Mouse (Mus musculus): ENCODE measurements around the gene Ifi47. TPM values are rescaled to one million over a fixed set of nuclear protein-coding genes. Genes with fewer than 3 reads are reported as not detected.
A peak's percentile ranks its signal among the peaks of the same experiment; 100 is the strongest.

The Ifi47 gene
- total RNA-seq, 1 experiment from 2014 or later = 68.1 TPM

DNA sequence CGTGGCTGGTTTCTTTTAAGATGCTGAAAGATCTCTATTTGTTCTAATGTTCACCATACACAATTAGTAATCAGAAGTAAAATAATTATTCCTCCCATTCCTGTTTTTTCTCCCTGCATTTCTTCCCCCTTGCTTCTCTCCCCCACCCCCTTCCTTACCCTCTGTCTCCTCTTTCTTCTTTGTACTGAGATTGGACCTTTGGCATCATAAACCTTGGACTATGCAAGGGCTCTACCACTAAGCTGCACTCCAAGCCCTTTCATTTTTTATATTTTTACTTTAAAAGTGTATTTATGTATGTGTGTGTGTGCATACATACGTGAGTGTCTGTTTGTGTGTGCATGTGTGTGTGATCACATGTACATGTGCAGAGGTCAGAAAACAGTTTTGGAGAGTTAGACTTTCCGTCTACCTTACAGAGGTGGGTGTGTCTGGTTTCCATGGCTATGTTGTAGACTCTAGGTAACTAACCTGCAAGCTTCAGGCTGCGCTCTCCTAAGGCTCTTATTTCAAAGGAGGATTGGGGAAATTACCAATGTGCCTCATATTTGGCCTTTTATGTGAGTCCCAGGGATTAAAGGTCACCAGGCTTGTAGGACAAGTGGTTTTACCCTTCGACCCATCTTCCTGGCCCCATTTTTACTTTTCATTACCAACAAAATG lies 12.7 kb downstream of the Ifi47 start:
- ATAC-seq (replicated peaks; ENCODE audit: low read depth, poor library complexity, severe bottlenecking) = no peak

DNA sequence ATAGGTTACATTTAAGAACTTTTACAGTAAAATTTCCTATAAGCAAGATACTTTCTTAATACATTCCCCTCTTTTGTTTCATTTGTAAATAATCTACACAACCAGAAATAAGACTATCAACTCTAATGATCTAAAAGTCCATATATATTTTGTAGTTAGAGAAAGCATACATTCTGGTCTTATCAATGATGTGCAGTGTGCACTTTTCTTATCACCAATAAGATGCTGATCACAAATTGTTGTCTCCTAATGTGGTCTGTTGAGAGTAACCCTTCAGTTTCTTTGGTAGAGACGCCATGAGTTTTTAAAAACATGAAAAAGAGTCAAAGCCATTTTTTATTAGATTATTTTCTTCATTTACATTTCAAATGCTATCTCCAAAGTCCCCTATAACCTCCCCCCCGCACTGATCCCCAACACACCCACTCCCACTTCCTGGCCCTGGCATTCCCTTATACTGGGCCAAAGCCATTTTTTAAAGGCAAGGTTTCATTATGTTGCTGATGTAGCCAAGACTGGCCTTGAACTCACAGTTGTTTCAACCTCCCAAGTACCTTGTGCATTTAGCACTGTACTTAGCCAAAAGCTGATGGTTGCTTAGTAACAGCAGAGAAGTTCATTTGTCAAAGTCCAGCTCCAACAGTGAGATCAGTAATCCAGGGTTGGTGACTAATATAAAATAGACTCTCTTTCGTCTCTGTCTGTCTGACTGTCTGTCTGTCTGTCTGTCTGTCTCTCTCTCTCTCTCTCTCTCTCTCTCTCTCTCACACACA lies 13.5 kb downstream of the Ifi47 start:
- no peak for ATAC-seq (replicated peaks; ENCODE audit: low read depth, poor library complexity, severe bottlenecking)

DNA sequence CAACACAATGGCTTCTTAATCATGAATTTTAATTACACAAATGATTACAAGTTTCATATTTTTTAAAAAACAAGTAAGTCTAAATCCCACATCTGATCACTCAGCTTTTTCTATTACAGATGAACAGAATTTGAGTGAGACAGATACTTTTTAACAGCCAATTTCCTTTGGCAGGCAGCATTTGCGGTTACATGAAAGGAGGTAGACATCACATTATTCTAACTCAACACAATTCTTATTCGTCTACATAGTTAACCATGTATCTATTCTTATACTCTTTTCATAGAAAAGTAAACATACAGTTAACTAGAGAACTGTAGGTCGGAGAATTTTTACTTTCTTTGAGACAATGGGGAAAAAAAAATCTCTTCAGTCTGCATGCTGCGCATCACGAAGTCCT lies 14.2 kb downstream of the Ifi47 start:
- no peak for ATAC-seq (replicated peaks; ENCODE audit: low read depth, poor library complexity, severe bottlenecking)

DNA sequence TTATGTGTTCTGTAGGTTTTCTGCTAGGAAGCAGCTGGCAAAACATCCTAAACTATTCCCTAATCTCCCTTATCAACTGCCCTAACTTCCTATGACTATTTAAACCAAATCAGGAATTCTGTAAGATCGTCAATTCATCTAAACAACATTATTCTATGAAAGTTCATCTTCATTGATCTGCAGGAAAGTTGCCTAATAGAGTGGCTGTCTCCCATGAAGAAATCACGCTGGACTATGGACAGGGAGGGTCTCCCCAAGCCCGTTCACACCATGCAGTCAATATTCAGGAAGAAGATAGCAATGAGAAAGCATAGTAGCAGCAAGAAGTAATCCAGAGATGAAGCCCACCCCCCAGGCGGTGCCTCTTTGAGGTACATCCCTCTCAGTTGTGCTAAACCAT lies 14.8 kb downstream of the Ifi47 start:
- ATAC-seq (replicated peaks; ENCODE audit: low read depth, poor library complexity, severe bottlenecking) = no peak

DNA sequence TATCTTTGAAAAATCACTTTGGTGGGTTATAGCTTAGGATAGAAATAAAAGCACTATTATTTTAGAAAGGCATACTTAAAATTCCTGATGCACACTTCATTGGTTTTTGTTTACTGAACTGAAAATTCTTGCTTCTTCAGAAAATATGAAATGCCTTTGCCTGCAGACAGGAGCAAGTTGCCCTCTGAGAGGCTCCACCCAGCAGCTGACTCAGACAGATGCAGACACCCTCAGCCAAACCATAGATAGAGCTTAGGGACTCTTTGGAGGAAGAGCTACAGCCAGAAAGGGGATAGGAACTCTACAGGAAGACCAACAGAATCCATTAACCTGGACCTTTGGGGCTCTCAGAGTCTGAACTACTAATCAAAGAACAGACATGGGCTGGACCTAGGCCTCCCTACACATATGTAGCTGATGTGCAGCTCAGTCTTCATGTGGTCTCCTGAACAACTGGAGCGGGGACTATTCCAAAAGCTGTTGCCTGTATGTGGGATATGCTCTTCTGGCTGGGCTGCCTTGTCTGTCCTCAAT lies 15.7 kb downstream of the Ifi47 start:
- ATAC-seq (replicated peaks; ENCODE audit: low read depth, poor library complexity, severe bottlenecking) = no peak

DNA sequence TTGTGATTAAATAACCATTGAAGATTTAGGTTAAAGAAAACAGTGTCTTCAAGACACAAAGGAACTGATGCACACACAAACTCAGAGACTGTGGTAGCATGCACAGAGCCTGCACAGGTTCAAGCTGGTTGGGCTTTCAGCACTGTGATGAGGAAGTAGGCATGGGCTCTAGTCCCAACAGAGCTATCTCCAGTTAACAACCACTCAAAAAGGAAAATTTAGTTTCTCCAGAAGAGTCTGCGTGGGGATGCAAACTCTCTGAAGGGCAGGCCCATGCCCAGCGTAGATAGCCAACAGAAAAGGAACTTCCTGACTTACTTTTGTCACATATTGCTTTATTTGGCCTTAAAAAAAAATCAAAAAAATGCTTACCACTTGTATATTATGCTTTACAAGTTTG lies 16.4 kb downstream of the Ifi47 start:
- peak; percentile 51 for ATAC-seq (replicated peaks; ENCODE audit: low read depth, poor library complexity, severe bottlenecking)

DNA sequence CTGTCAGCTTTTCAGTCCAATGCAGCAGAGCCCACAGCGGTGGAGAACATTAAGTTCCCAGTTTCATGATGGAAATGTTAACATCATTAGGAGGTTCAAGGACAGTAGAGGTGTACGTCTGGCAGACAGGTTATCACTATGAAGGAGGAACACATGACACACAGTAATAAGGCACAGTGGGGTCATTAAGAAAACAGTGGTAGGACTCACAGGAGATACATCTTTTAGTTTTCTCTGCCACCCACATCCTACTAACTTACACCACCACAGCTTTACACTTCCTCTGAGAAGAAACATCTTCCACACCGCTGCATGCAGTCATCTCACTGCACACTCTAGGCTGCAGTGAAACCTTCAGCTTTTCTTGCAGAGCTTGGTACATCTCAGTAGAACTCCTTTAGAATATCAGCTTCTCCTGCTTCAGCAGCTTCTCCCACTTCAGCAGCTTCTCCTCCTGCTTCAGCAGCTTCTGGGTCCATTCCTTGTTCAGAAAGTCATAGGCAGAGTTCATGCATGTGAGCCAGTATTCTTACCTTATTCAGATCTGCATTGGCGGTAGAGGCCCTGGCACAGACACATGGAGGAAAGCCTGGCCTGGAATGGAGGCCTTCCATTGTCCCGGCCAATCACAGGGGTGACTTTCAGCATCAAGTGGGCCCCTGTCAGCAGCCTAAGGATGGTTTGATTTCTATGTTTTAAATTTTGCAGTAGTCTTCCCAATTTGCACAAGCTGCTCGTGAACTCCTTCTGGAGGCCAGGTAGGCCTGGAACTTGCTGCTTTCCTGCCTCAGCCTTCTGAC lies 17.7 kb downstream of the Ifi47 start:
- ATAC-seq (replicated peaks; ENCODE audit: low read depth, poor library complexity, severe bottlenecking) = no peak

DNA sequence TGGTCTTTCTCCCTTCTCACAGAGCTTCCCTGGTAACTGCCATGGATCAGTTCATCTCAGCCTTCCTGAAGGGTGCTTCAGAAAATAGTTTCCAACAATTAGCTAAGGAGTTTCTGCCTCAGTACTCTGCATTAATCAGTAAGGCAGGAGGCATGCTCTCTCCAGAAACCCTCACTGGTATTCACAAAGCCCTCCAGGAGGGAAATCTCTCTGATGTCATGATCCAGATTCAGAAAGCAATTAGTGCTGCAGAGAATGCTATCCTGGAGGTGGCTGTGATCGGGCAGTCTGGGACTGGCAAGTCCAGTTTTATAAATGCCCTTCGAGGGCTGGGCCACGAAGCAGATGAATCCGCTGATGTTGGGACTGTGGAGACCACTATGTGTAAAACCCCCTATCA lies 19.0 kb downstream of the Ifi47 start:
- ATAC-seq (replicated peaks; ENCODE audit: low read depth, poor library complexity, severe bottlenecking) = no peak

DNA sequence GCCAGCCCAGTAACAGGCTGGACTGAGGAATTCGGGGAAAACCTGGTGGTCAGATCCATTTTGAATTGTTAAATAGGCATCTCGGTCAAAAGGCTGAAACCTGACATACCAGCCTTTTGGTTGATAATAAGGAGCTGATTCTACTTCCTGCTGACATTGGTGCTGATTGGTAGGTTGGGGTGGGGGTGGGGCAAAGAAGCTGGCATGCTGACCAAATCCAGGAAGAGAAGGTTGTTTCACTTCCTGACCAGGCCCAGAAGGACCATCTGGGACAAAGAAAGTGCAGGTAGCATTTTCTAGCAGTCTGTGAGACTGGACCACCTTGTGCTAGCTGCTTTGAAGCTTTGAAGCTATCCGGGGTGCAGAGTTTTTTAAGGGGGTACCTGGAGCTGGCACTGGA lies 24.0 kb downstream of the Ifi47 start:
- ATAC-seq (replicated peaks; ENCODE audit: low read depth, poor library complexity, severe bottlenecking) = peak; percentile 58

DNA sequence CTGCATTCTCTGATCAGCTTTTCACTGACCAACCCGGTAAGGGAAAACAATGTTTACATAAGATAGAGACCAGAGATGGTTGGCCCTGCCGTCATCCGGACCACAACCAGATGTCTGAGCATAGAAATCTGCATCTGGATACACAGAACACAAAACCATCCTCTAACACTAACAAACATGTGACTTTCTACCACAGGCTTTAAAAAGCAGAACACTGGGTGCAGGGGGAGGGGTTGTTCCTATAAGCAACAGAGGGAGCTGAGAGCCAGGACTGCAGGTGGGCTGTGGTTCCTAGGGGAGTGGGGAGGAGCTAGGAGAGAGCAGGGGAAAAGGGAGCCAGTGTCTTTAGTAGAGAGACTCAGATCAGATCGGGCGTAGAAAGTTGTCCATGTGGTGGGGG lies 25.1 kb downstream of the Ifi47 start:
- ATAC-seq (replicated peaks; ENCODE audit: low read depth, poor library complexity, severe bottlenecking) = peak; percentile 67

DNA sequence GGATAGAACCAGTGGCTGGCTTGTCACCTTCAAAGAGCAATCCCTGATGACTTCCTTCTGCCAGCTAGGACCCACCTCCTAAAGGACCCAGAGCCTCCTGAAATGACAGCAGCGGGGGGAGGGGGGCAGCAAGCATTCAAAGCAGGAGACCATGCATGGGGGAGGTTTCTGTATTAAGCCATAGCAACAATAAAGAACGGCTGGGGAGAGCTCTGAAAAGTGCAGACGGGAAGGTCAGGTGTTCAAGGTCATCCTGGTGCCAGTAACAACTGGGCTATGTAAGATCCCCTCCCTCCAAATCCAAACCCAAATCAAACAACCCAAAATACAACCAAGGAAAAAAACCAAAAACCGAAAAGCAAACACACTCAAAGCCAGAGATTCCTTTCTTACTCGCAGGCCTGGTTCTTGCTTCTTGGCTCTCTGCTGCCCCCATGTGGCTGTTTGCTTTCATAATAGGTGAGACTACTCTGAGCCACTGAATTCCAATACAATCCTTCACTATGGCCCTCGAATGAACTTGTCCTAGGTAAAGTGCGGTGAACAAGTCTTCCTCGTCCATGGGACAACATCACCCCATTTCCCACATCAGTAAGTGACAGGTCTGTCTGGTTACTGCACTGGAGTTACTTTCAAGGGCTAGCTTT lies 26.8 kb downstream of the Ifi47 start:
- ATAC-seq (replicated peaks; ENCODE audit: low read depth, poor library complexity, severe bottlenecking) = peak; percentile 69

DNA sequence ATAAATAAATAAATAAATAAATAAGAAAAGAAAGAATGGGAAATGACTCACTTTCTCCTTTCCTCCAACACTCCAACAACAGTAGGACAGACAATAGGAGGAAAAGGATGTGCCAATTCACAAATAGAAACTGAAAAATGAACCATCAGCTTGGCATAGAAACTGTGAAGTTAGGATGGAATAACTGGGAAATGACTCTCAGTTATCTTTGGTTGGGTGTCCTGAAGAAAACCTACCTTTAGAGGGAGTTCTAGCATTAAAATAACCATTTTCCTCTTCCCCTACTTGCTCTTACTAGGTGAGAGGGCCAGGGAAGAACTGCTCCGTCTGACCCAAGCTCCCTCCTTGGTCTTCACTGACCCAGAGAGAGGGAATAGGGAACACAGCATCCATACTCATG lies 29.4 kb downstream of the Ifi47 start:
- ATAC-seq (replicated peaks; ENCODE audit: low read depth, poor library complexity, severe bottlenecking) = no peak

DNA sequence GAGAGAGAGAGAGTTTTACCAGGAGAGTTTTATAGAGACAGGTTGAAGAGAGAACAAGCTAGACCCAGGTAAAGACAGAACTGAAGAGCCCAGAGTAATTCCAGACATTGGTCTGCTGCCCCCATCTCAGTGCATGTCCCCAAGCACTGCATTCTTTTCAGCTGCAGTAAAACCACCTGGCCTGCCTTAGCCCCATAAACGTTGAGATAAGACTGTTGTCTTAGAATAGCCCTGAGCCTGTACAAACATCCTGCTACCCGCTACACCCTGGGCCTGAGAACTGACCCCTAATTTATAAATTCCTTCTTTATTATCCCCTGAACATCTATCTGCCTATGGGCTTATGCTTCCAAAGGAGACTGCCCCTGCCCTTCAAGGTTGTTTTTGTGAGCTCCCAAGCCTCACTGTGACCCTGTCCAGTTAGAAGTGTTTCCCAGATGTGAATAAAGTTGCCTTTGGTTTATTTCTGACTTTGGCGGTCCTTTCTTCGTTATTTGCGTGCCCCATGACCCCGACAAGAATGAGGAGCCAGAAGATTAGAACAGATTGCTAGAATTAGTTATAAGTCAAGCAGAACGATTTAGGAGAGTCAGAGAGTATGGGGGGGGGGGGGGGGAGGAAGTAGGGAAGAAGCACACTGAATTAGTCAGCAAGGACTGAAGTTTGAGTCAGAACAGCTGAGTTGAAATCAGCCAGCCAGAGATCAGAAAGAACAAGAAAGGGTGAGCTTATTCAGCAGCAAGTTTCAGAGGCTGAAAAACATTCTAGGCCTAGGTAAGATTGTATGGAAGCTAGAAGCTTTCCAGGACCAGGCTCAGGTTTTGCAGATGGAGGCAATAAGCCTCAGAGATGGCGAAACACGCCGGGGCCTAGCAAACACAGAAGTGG lies 31.5 kb downstream of the Ifi47 start:
- ATAC-seq (replicated peaks; ENCODE audit: low read depth, poor library complexity, severe bottlenecking) = no peak

DNA sequence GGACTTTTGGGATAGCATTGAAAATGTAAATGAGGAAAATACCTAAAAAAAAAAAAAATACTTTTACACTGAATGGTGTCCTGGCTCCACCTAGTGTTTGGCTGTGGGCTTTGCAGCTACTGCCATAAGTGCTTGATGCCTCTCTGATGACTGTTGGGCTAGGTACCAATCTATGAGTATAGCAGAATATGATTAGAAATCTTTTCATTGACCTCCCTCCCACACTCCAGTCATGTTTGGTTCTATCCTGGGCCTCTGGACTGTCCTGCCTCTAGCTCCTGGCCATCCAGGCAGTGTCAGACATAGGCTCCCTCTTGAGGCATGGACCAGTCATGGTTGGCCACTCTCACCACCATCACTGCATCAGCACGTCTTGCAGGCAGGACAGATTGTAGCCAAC lies 32.4 kb downstream of the Ifi47 start:
- peak; percentile 72 for ATAC-seq (replicated peaks; ENCODE audit: low read depth, poor library complexity, severe bottlenecking)

DNA sequence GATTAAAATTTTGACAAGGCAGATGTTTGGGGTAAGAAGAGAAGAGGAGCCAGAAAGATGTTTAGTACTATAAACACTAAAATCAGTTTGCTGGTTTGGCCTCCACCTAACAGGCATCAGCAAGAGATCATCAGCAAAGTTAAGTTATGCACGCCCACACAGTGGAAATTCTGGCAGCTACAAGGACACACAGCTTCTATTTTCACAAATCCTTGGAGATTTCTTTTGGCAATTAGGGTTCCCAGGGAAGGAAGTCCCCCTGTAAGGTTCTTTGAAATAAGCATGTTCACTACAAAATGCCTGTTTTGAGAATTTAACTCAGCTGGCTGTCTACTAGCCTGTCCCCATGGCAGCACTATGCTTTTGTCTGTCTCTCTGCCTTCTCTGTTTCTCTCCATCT lies 34.6 kb downstream of the Ifi47 start:
- ATAC-seq (replicated peaks; ENCODE audit: low read depth, poor library complexity, severe bottlenecking) = no peak

DNA sequence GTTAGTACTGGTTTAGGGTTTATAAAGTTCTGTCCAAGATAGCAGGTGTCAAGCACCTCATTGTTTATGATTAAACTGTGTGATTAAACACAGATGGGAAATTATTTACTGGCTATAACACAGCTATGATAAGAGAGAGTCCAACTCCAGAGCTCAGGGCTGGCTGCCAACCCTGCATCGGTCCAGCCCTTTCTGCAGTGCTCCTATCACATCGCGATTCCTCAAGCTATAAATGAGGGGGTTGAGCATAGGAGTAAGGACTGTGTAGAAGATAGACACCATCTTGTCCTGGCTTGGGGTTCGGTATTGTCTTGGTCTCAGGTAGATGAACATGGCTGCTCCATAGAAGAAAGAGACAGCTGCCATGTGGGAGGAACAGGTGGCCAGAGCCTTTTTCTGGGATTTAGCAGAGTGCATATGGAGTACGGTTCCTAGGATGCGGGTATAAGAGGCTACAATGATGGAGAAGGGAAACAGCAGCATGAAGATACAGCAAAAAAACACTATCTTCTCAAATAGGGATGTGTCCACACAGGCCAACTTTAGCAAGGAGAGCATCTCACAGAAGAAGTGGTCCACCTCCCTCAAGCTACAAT lies 36.3 kb downstream of the Ifi47 start:
- no peak for ATAC-seq (replicated peaks; ENCODE audit: low read depth, poor library complexity, severe bottlenecking)

DNA sequence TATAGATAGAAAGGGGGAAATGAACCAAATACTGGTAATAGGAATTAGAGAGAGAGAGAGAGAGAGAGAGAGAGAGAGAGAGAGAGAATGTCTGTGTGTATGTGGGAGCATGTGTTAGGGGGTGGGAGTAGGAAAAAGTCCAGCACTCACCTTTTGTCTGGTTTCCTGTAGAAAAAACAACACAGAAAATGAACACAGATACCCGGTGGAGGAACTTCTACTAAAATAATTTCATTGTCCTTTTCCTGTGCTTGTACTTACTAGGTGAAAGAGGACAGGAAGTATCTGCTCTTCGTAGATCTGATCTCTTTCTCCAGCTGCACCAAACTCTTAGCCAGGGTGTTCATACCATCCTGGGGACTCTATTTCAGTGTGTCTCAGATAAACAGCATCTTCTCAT lies 37.8 kb downstream of the Ifi47 start:
- ATAC-seq (replicated peaks; ENCODE audit: low read depth, poor library complexity, severe bottlenecking) = no peak

DNA sequence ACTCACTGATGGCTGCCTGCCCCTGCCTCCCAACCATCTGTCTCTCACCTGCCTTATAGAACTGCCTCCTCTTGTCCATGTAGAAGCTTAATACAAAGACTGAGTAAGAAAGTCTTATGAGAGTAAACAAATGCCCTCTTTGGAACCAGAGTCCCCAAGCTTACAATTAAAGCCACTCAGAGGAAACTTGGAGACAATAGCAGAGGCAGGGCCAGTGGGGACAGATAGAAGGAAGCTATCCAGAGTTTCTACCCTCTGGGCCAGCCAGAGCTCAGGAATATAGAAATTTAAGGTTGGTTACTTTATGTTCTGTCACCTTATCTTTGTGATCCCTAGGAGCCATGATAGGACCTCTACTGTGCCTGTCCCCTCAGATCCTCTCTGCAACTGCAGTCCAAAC lies 38.4 kb downstream of the Ifi47 start, which contains the start of gene Olfr1396:
Gene Olfr1396 (minus strand): TSS at position 101 of the 400 bp plus-strand sequence.
- no peak for ATAC-seq (replicated peaks; ENCODE audit: low read depth, poor library complexity, severe bottlenecking)

DNA sequence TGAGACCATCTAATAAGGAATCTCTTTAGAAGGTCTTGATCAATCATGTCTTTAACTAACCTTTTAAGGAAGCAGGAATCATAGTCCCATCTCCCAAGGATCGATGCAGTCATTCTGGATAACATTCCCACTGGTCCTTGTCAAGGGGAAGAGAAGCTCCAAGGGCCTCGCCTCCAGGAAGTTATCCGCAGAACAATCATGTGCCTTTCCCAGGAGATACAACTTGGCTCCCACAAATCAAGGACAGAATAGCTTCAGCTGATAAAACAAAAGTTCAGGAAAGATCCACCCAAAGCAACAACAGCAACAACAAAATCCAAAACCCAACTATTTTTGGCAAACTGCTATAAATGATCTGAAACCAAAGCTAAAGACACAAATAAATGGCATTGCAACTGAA lies 43.2 kb downstream of the Ifi47 start:
- no peak for ATAC-seq (replicated peaks; ENCODE audit: low read depth, poor library complexity, severe bottlenecking)
